Mouse (Mus musculus) adrenal gland (tissue): ENCODE data around the gene Gpr62.

Experiments
- intact Hi-C: fragments of 180-260 bp; cut with DNase I; formaldehyde crosslinking; loops from one replicate; pipeline ENCODE4 v1.15.1; 2025

The Gpr62 gene

GRCm38 (mm10) chr9:106475046-106475445 is 9.3 kb upstream of the Gpr62 start:
- intact Hi-C loops: loop anchor here (5.0 kb wide), 1 partner anchor 168 kb away; no protein-coding TSS in a partner anchor

GRCm38 (mm10) chr9:106474456-106474855 is 8.7 kb upstream of the Gpr62 start:
- intact Hi-C loops: loop anchor here (5.0 kb wide), 1 partner anchor 42 kb away; no protein-coding TSS in a partner anchor

GRCm38 (mm10) chr9:106473753-106474105 is 8.0 kb upstream of the Gpr62 start:
- intact Hi-C loops: loop anchor here (5.0 kb wide), 1 partner anchor 41 kb away; no protein-coding TSS in a partner anchor

GRCm38 (mm10) chr9:106473081-106473752 is 7.5 kb upstream of the Gpr62 start:
- intact Hi-C loops: loop anchor here (5.0 kb wide), 1 partner anchor 41 kb away; no protein-coding TSS in a partner anchor

GRCm38 (mm10) chr9:106472321-106472720 is 6.6 kb upstream of the Gpr62 start:
- intact Hi-C loops: loop anchor here (5.0 kb wide), 1 partner anchor 40 kb away; no protein-coding TSS in a partner anchor

GRCm38 (mm10) chr9:106471892-106472291 is 6.2 kb upstream of the Gpr62 start:
- intact Hi-C loops: loop anchor here (5.0 kb wide), 1 partner anchor 40 kb away; no protein-coding TSS in a partner anchor

- intact Hi-C loops: loop anchor here (5.0 kb wide), 1 partner anchor 39 kb away; no protein-coding TSS in a partner anchor
Measured at GRCm38 (mm10) chr9:106470991-106471750, 5.4 kb upstream of the Gpr62 start.

GRCm38 (mm10) chr9:106469776-106470175 is 4.0 kb upstream of the Gpr62 start:
- intact Hi-C loops: loop anchor here (5.0 kb wide), 1 partner anchor 37 kb away; no protein-coding TSS in a partner anchor

- intact Hi-C loops: no loop called here
Measured at GRCm38 (mm10) chr9:106469317-106469716, 3.6 kb upstream of the Gpr62 start.

- intact Hi-C loops: no loop called here
Measured at GRCm38 (mm10) chr9:106467746-106468145, 2.0 kb upstream of the Gpr62 start.

GRCm38 (mm10) chr9:106466721-106467120 is 983 bp upstream of the Gpr62 start:
- intact Hi-C loops: no loop called here

GRCm38 (mm10) chr9:106464751-106465541 is 792 bp downstream of the Gpr62 start:
- intact Hi-C loops: no loop called here

GRCm38 (mm10) chr9:106463122-106464063 is 2.3 kb downstream of the Gpr62 start:
- intact Hi-C loops: no loop called here

- intact Hi-C loops: no loop called here
Measured at GRCm38 (mm10) chr9:106462430-106462800, 3.3 kb downstream of the Gpr62 start.

GRCm38 (mm10) chr9:106461641-106462429 is 3.9 kb downstream of the Gpr62 start:
- intact Hi-C loops: no loop called here

- intact Hi-C loops: no loop called here
Measured at GRCm38 (mm10) chr9:106461026-106461415, 4.7 kb downstream of the Gpr62 start.

GRCm38 (mm10) chr9:106460401-106461025 is 5.2 kb downstream of the Gpr62 start:
- intact Hi-C loops: no loop called here

- intact Hi-C loops: no loop called here
Measured at GRCm38 (mm10) chr9:106459946-106460345, 5.8 kb downstream of the Gpr62 start.

GRCm38 (mm10) chr9:106457920-106458319 is 7.8 kb downstream of the Gpr62 start:
- intact Hi-C loops: no loop called here
